Mouse (Mus musculus): ENCODE results near the gene Tmtc3. TPM values are rescaled to one million over a fixed set of nuclear protein-coding genes. Genes with fewer than 3 reads are reported as not detected.

Tmtc3 gene
- 1 to 10 TPM; 4.4 to 5.7 TPM for total RNA-seq (2023)

GRCm38 (mm10) chr10:100487097-100487978, at the start of gene Tmtc3, which contains the start of gene Cep290:
Tmtc3 (minus strand) TSS chr10:100487350.
Cep290 (plus strand) TSS chr10:100487558.

Other genes with a start within 250 kb of the Tmtc3 start
- not detected for gene Gm4301, start 151.7 kb downstream of the Tmtc3 start, total RNA-seq (2023)
- gene Gm4302, start 146.5 kb downstream of the Tmtc3 start, total RNA-seq (2023) = not detected
- not detected for gene Gm4303, start 141.4 kb downstream of the Tmtc3 start, total RNA-seq (2023)
- not detected for gene Gm4305, start 136.3 kb downstream of the Tmtc3 start, total RNA-seq (2023)
- gene Gm4307, start 126.0 kb downstream of the Tmtc3 start, total RNA-seq (2023) = not detected
- not detected for gene Gm4312, start 104.8 kb downstream of the Tmtc3 start, total RNA-seq (2023)
- gene Cep290, start 208 bp upstream of the Tmtc3 start, total RNA-seq (2023) = 1 to 10 TPM; 3.8 to 3.9 TPM
- 1 to 10 TPM; 2.8 to 2.9 TPM for gene 4930430F08Rik, start 103.1 kb upstream of the Tmtc3 start, total RNA-seq (2023)
- not detected for gene 1700017N19Rik, start 103.1 kb upstream of the Tmtc3 start, total RNA-seq (2023)

All from neutrophil, adult 59 days (primary cell).